Mouse (Mus musculus): ENCODE measurements around the gene Exo1.
A peak's percentile ranks its signal among the peaks of the same experiment; 100 is the strongest.

Gene Exo1

GRCm38 (mm10) chr1:175880453-175881296 is at the start of gene Exo1:
Gene Exo1, plus strand, starts transcription at chr1:175880581.
- DNase-seq (ENCODE audit: low spot score in 2 of 2), result peak; percentile 84 to 92

GRCm38 (mm10) chr1:175855515-175855914 is 24.9 kb upstream of the Exo1 start:
- DNase-seq (ENCODE audit: low spot score in 2 of 2), result no peak

GRCm38 (mm10) chr1:175867050-175867449 is 13.3 kb upstream of the Exo1 start:
- DNase-seq (ENCODE audit: low spot score in 2 of 2), result no peak

- no peak for DNase-seq (ENCODE audit: low spot score in 2 of 2)
Measured at GRCm38 (mm10) chr1:175867558-175867957, 12.8 kb upstream of the Exo1 start.

- no peak for DNase-seq (ENCODE audit: low spot score in 2 of 2)
Measured at GRCm38 (mm10) chr1:175870716-175871115, 9.7 kb upstream of the Exo1 start.

GRCm38 (mm10) chr1:175872028-175872816 is 8.2 kb upstream of the Exo1 start:
- DNase-seq (ENCODE audit: low spot score in 2 of 2), result no peak

- DNase-seq (ENCODE audit: low spot score in 2 of 2), result no peak
Measured at GRCm38 (mm10) chr1:175883398-175883797, 3.0 kb downstream of the Exo1 start.

GRCm38 (mm10) chr1:175893263-175893662 is 12.9 kb downstream of the Exo1 start:
- no peak for DNase-seq (ENCODE audit: low spot score in 2 of 2)

GRCm38 (mm10) chr1:175893726-175894125 is 13.3 kb downstream of the Exo1 start:
- no peak for DNase-seq (ENCODE audit: low spot score in 2 of 2)

- no peak for DNase-seq (ENCODE audit: low spot score in 2 of 2)
Measured at GRCm38 (mm10) chr1:175911207-175911606, 30.8 kb downstream of the Exo1 start.

GRCm38 (mm10) chr1:175912038-175912437 is 31.7 kb downstream of the Exo1 start:
- no peak for DNase-seq (ENCODE audit: low spot score in 2 of 2)

- no peak for DNase-seq (ENCODE audit: low spot score in 2 of 2)
Measured at GRCm38 (mm10) chr1:175913728-175914303, 33.4 kb downstream of the Exo1 start.

- DNase-seq (ENCODE audit: low spot score in 2 of 2), result no peak
Measured at GRCm38 (mm10) chr1:175920029-175920428, 39.6 kb downstream of the Exo1 start, which contains the start of gene Gm38100. Gene Gm38100, plus strand, starts transcription at chr1:175920329.

GRCm38 (mm10) chr1:175921091-175921490 is 40.7 kb downstream of the Exo1 start:
- DNase-seq (ENCODE audit: low spot score in 2 of 2), result no peak

- peak; percentile 63 to 86 for DNase-seq (ENCODE audit: low spot score in 2 of 2)
Measured at GRCm38 (mm10) chr1:175923848-175924787, 43.7 kb downstream of the Exo1 start.

- DNase-seq (ENCODE audit: low spot score in 2 of 2), result no peak
Measured at GRCm38 (mm10) chr1:175931391-175931790, 51.0 kb downstream of the Exo1 start.

GRCm38 (mm10) chr1:175936282-175936737 is 55.9 kb downstream of the Exo1 start:
- DNase-seq (ENCODE audit: low spot score in 2 of 2), result peak; percentile 21 to 63

GRCm38 (mm10) chr1:175938731-175939130 is 58.4 kb downstream of the Exo1 start:
- DNase-seq (ENCODE audit: low spot score in 2 of 2), result no peak

- DNase-seq (ENCODE audit: low spot score in 2 of 2), result no peak
Measured at GRCm38 (mm10) chr1:175943168-175943567, 62.8 kb downstream of the Exo1 start.

GRCm38 (mm10) chr1:175946718-175947315 is 66.4 kb downstream of the Exo1 start:
- no peak for DNase-seq (ENCODE audit: low spot score in 2 of 2)

GRCm38 (mm10) chr1:175950421-175950820 is 70.0 kb downstream of the Exo1 start:
- no peak for DNase-seq (ENCODE audit: low spot score in 2 of 2)

All from spleen, postnatal 4 days (tissue).